Mouse (Mus musculus): ENCODE data around the gene Pex11a. TPM values are rescaled to one million over a fixed set of nuclear protein-coding genes. Genes with fewer than 3 reads are reported as not detected.

The Pex11a gene
- total RNA-seq, 2 experiments from 2014 or later = 4.9 to 5.4 TPM

DNA sequence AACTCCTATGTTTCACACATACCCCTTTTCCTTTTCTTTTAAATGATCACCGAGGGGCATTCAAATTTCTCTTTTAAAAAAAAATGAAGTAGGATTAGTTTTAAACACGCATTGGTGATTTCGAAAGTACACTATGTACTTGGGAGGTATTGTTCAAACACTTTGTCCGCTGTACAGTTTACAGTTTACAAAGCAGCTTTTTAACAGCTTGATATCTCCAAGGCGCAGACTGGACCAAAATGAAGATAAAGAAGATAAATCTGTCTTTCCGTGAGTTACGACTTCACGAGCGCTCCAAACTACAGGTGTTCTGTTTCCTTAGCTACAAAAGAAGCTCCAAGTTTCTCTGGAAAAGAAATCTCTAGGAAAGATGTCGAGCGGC is 663 bp downstream of the Pex11a start:
- intact Hi-C loops (cut with DNase I; ENCODE audit: low total_unique reads) = no loop called here
- no peak for DNase-seq

DNA sequence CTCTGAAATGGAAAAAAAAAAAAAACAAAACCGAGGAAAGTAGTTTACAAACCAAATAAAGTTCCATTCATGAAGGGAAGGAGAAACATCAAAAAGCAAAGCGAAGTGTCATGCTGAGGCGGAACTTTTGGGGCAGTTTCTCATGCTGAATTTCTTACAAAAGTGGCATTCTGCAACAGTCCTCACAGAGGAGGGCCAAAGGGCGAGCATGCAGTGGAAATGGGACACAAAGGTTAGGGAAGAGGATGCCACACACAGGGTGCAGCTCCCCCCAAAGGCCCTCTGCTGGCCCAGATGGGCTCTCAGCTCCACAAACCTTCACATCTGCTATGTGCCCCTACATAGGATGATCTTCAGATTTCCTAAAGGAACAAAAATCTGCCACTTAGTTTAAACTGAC is 2.7 kb downstream of the Pex11a start:
- DNase-seq = no peak
- intact Hi-C loops (cut with DNase I; ENCODE audit: low total_unique reads) = no loop called here

DNA sequence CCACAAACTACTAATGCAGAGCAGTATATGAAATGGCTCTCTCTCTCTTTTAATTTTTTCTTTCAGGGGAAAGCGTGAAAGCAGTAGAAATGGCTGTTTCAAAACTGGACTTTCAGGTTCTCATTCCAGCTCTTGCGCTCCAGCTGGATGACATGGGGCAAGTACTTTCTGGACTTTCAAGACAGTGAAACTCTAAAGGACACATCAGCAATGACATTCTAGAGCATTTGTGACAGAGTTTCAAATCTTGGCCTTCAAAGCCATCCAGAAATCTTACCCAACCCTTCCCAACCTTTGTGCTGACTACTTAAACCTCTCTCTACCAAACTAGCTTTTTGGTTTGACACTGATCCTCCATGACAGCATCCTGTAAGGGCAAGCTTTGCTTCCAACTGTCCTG is 4.0 kb downstream of the Pex11a start:
- intact Hi-C loops (cut with DNase I; ENCODE audit: low total_unique reads) = no loop called here
- DNase-seq = no peak

DNA sequence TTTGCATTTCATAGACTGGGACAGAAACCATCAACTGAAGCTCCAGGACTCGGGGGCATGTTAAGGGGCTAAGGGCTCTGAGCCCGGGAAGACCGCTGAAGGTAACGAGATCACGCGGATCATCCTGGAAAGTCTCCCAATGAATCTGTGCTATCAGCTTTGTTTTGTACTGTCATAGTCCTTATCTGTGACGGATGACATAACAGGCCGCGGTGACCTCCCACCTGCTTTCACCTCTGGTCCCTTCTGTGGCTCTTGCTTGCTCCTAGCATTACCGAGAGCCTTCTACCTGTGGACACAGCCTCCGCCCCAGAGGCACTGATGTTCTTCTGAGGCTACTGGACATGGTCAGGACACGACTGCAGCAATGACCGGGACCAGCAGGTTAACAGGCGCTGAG is 6.4 kb downstream of the Pex11a start:
- DNase-seq = no peak
- intact Hi-C loops (cut with DNase I; ENCODE audit: low total_unique reads) = no loop called here

DNA sequence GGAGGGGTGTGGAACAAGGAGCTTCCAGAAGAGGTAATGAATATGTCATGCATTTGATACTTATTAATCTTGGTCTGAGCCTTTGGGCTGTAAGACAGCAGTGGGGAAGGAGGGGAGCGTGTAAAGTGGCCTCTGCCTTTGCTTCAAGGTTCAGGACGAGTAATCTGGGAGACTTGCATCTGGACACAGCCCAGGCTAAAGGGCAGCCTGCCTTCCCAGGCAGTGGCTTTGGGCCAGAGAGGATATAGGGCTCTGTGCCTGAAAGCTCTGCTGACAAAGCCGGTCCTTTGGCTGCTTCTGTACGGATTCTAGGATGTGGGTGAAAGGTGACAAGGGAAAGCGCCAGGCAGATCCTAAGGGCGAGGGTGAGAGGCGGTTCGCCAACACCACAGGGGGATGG is 8.4 kb downstream of the Pex11a start:
- peak; percentile 53 for DNase-seq
- intact Hi-C loops (cut with DNase I; ENCODE audit: low total_unique reads) = no loop called here

DNA sequence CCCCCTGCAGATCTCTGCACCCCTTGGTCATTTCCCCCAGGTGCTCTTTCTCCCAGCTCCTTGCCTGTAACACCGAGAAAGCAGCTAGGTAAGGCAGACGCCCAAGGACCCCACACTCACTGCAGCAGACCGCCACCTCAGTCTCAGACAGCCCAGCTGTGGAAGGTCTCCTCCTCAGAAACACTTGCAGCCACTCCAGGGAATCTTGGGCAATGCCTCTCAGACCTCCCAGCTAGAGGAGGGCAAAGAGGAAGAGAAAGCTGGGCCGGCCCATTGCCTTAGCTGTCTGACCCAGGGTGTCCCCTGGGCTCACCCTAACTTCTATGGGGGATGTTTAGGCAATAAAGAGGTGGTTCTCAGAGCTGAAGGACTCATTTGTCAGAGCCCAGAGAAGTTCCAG is 10.3 kb downstream of the Pex11a start, which contains the start of gene Plin1:
Gene Plin1, minus strand, starts transcription at position 282 of the 400 bp plus-strand sequence.
- DNase-seq = no peak
- intact Hi-C loops (cut with DNase I; ENCODE audit: low total_unique reads) = no loop called here

DNA sequence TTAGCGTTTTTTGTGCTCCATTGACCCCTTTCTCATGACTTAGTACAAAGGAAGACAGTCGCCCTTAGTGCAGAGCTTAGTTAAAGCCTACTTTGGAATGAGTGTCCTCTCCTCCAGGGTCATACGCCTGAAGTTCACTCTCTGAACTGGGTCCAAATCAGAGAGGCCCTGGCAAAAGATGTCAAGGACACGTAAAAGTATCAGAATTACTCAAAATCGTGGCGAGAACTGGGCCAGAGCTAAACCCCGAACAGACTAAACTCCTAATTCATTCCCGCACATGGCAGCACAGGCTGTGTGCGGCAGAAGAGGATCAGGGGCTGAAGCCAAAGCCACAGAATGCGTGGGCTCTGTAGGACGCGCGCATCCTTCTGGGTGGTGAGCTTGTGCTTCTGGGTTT is 11.5 kb downstream of the Pex11a start:
- DNase-seq = no peak
- intact Hi-C loops (cut with DNase I; ENCODE audit: low total_unique reads) = no loop called here

DNA sequence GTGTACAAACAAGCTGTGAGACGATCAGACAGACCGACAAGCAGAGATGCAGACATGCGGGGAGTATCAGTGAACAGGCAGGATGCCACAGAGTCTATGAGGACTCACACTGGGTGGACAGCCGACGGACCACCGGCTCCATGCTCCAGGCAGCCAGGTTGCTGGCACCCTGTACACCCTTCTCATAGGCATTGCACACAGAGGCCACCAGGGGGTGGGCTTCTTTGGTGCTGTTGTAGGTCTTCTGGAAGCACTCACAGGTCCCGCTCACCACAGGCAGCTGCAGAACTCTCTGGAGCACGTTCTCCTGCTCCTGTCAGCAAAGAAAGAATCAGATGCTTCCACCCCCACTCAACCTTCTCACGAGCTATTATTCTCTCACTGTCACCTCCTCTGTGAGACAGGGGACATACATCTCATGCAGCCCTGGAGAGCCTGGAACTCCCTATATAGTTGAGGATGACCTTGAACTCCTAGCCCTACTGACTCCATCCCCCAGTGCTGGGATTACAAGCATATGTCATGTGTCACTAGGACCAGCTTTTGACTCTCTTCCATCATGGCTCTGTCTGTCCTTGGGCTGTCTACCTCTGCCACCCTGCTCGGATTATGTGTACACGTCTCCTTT is 13.1 kb downstream of the Pex11a start:
- DNase-seq = no peak
- intact Hi-C loops (cut with DNase I; ENCODE audit: low total_unique reads) = no loop called here

DNA sequence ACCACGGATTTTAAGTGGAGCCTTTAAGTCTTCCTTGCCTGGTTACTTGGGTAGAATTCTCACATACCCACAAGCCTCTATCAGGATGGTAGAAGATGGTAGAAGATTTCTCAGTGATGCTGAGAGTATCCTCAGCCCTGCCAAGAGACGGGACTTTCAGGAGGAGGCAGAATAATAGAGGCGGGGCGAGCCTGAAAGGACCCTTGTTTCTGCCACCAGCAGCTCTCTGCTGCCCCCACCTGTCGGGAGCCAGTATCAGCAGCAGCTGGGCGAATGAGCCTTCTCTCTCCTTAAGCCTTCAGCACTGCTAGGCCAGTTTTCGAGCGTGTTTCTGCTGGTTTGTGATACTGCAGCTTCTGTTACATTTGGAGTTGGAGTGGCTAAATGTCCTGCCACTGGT is 13.8 kb downstream of the Pex11a start:
- intact Hi-C loops (cut with DNase I; ENCODE audit: low total_unique reads) = no loop called here
- DNase-seq = peak; percentile 67

DNA sequence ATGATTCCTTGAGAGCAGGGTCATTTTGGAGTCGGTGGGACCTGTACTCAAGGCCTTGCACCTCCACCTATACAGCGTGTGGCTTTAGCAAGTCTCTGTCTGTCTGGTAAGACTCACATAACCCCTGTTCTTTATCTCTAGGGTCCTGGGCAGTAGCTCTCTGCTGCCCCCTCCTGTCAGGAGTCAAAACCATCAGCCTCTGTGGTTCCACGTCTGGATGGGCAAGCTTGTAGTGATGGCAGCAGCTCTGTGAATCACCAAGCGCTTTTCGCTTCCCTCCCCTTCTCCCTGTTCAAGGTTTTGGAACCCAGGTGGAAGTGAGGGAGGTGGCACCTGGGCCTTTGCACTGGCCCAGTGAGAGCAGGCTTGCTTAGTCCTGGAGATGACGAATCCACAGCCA is 14.7 kb downstream of the Pex11a start:
- DNase-seq = peak; percentile 53
- intact Hi-C loops (cut with DNase I; ENCODE audit: low total_unique reads) = no loop called here

DNA sequence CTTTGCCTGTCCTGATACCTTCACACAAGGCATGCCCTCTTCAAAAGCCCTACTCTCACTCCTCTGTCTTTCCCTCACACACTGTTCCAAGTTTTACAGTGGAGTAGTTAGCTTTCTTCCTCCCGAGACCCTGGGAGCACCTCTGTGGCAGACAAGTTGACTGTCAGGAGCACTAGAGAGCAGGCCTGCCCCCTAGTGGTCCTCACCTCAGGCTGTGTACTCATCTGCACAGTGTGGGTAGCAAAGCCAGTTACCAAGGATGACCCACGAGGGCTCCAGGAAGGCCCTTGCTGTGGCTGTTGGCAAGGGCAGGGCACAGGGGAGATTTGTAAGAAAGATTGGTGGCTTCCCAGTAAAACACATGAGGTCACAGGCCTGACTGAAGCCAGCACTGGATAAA is 15.8 kb downstream of the Pex11a start:
- peak; percentile 54 for DNase-seq
- intact Hi-C loops (cut with DNase I; ENCODE audit: low total_unique reads) = loop anchor here (2.0 kb wide), 1 partner anchor 114 kb away; no protein-coding TSS in a partner anchor

DNA sequence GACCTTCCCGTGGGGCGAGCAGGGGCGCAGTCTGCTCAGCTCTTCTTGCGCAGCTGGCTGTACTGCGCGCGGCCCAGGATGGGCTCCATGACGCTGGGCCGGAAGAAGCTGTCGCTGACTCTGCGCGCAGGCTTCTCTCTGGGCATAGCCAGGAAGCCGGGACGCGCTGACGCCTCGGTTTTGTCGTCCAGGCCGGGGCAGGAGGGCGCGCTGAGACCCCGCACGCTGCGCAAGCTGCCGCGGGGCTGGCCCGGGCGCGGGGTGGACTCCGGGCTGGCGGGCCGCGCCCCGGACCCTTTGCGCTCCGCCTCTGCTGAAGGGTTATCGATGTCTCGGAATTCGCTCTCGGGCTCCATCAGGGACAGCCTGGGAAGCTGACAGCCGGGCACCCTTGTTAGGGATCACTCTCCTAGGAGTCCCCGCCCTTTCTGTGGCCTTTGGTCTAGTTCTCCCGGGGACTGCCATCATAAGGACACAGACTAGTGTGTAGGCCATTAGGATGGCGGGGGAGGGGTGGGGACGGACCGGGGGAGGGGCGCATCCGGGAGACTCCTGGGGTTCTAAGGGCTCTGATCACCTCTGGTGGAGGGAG is 21.4 kb downstream of the Pex11a start:
- intact Hi-C loops (cut with DNase I; ENCODE audit: low total_unique reads) = no loop called here
- DNase-seq = peak; percentile 60

DNA sequence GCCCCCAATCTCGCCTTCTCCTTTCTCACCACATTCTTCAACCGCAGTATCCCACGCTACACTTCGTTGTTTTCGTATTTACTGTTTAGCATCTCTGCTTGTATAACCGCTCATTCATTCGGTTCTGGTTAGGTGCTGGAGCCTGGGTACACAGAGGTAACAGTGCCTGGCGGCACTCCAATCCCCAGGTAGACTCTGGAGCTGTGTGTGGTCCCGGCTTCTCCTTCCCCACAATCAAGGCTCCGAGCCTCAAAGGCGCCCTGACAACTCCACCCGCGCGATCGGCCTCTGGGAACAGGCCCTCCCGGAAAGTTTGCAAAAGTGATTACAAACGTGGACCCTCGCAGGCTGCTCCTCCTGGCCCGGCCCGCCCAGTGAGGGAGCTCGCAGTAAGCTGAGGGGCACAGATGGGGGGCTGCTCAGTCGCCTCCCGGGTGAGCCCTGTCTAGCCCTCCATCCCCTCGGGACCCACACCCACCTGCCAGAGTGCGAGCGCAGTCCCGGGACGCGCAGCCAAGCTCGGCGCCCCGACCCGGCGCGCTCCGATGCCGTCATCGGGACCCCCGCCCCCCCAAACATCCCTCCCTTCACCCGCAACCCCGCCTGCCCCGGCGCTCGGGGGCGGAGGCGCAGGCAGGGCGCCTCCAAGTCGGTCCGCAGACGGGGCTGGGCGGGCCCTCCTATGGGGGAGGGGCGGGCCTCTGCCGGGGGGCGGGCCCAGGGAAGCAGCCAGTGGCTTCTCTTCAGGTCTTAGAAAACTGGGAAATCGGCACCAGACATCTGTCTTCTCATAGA is 27.5 kb downstream of the Pex11a start, which contains the start of gene Kif7:
Gene Kif7, minus strand, starts transcription at position 534 of the 795 bp plus-strand sequence.
- peak; percentile 86 for DNase-seq
- intact Hi-C loops (cut with DNase I; ENCODE audit: low total_unique reads) = no loop called here

DNA sequence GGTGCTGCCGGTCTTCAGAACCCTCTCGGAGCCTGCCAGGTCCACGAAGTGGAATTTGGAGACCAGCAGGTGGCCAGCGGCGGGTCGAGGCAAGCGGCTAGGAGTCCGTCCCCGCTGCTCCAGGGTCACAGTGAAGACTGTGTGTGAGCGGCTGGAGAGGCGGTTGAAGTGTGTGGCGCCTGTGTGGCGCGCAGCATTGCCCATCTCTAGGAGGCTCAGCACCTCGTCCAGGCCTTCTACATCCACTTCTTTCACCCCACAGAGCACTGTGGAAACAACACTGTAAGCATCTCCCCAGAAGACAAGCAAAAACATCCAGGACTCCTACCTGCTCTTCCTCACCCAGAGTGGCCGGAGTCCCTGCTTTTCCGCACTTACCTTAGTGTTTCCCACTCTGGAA is 32.1 kb downstream of the Pex11a start:
- intact Hi-C loops (cut with DNase I; ENCODE audit: low total_unique reads) = no loop called here
- no peak for DNase-seq

DNA sequence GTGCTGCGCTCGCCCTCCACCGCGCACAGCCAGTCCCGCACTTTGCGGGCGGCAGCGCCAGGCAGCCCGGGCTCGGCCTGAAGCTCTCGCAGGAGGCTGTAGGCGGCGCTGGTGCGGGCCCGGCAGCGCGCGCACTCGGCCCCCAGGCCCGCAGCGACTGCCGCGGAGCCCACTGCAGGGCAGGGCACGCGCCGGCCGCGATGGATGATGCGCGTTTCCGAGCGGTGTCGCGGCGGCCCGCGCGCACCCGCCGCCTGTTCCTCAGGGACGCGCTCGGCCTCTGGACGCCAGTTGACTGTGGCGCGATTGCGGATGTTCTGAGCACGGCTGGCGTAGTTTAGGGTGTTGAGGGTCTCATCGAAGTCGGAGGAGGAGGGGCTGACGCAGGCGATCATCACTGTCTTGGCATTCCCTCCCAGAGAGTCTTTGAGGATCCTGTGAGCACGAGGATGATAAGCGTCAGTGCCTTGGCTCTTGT is 32.8 kb downstream of the Pex11a start:
- intact Hi-C loops (cut with DNase I; ENCODE audit: low total_unique reads) = no loop called here
- no peak for DNase-seq

DNA sequence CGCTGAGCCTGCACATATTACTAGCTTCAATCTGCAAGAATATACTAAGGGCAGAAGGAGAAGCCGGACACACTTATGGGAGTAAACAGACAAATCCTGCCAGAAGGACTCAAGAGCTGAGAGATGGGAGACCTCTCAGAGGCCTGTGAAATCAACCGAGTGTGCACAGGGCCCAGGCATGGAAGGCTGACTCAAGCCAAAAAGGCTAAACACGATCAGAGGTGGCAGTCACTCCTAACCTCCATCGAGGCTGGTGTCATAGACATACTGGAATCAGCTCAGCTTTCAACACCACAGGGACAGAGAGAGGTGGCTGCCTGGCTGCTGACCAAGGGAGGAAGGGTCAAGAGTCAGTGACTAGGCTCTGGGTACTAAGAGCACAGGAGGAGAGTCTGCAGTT is 37.7 kb downstream of the Pex11a start:
- DNase-seq = no peak
- intact Hi-C loops (cut with DNase I; ENCODE audit: low total_unique reads) = no loop called here

DNA sequence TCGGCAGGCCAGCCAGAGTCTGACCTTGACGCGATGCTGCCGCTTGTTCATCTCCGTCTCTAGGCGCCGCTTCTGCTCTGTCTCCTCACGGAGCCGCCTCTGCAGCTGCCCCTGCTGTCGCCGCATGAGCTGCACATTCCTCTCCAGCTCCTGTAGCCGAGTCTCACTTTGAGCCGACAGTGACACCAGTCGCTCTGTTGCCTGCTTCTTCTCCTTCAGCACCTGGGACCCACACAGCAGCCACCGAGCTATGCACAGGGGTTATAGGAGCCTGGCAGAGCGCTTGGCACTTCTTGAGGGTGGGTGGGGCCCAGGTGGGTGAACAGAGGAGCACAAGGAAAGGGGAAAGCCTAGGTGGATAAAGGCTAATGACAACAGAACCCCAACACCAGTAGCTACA is 40.2 kb downstream of the Pex11a start:
- DNase-seq = no peak
- intact Hi-C loops (cut with DNase I; ENCODE audit: low total_unique reads) = no loop called here

DNA sequence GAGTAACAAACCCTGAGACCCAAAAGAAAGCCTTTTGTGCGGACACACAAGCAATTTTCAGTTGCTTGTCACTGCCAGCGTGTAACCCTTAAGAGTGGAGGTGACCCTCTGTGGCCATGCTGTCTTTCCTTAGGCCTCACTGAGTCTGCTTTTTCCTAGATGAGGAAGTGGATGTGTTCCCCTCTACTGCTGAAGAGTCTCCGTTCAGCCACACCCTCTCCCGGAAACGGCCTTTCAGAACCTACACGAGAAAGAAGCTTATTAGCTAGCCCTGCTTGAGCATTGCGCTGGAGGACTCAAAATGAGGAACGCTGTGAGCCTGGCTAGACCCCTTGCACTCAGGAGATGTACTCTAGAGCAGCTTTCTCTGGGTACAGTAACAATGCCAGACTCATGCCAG is 46.4 kb downstream of the Pex11a start:
- intact Hi-C loops (cut with DNase I; ENCODE audit: low total_unique reads) = no loop called here
- DNase-seq = no peak
